Mouse (Mus musculus): ENCODE measurements at regions not wholly inside any gene's neighbourhood (a gene's known extent, or its start where the extent isn't known, plus 50 kb on each side); places are given as distances from the start of the nearest gene placed in this dataset.

GRCm38 (mm10) chr4:29034406-29034805 lies 221.5 kb downstream of the Epha7 start:
- DNase-seq: no peak

GRCm38 (mm10) chr4:29039993-29040392 lies 227.1 kb downstream of the Epha7 start:
- DNase-seq: no peak

- no peak for DNase-seq
These were observed 256.0 kb downstream of the Epha7 start for GRCm38 (mm10) chr4:29068678-29069621.

- no peak for DNase-seq
These were observed 261.3 kb downstream of the Epha7 start for GRCm38 (mm10) chr4:29074204-29074603.

- DNase-seq: no peak
These were observed 261.9 kb downstream of the Epha7 start for GRCm38 (mm10) chr4:29074851-29075250.

GRCm38 (mm10) chr4:29076683-29077082 lies 263.8 kb downstream of the Epha7 start:
- DNase-seq: no peak

GRCm38 (mm10) chr4:29078391-29078790 lies 265.5 kb downstream of the Epha7 start:
- no peak for DNase-seq

GRCm38 (mm10) chr4:29083545-29084290 lies 270.8 kb downstream of the Epha7 start:
- no peak for DNase-seq

GRCm38 (mm10) chr4:29090949-29091348 lies 278.0 kb downstream of the Epha7 start:
- no peak for DNase-seq

- no peak for DNase-seq
These were observed 278.7 kb downstream of the Epha7 start for GRCm38 (mm10) chr4:29091495-29092211.

GRCm38 (mm10) chr4:29102373-29102772 lies 289.4 kb downstream of the Epha7 start:
- no peak for DNase-seq

GRCm38 (mm10) chr4:29103414-29103813 lies 290.5 kb downstream of the Epha7 start:
- no peak for DNase-seq

GRCm38 (mm10) chr4:29112552-29112951 lies 299.6 kb downstream of the Epha7 start:
- DNase-seq: no peak

GRCm38 (mm10) chr4:29117025-29117424 lies 304.1 kb downstream of the Epha7 start:
- DNase-seq: no peak

GRCm38 (mm10) chr4:29117926-29118325 lies 305.0 kb downstream of the Epha7 start:
- peak; percentile 12 for DNase-seq

- no peak for DNase-seq
These were observed 305.9 kb downstream of the Epha7 start for GRCm38 (mm10) chr4:29118679-29119479.

GRCm38 (mm10) chr4:29119480-29120153 lies 306.7 kb downstream of the Epha7 start:
- DNase-seq: no peak

GRCm38 (mm10) chr4:29123697-29124377 lies 310.9 kb downstream of the Epha7 start:
- DNase-seq: no peak

- no peak for DNase-seq
These were observed 317.6 kb downstream of the Epha7 start for GRCm38 (mm10) chr4:29130485-29130884.

- DNase-seq: no peak
These were observed 320.7 kb downstream of the Epha7 start for GRCm38 (mm10) chr4:29133404-29134307.

Measured in cerebellum, adult 11 months (tissue).